Mouse (Mus musculus): ENCODE results near the gene Fam192a.

The Fam192a gene

DNA sequence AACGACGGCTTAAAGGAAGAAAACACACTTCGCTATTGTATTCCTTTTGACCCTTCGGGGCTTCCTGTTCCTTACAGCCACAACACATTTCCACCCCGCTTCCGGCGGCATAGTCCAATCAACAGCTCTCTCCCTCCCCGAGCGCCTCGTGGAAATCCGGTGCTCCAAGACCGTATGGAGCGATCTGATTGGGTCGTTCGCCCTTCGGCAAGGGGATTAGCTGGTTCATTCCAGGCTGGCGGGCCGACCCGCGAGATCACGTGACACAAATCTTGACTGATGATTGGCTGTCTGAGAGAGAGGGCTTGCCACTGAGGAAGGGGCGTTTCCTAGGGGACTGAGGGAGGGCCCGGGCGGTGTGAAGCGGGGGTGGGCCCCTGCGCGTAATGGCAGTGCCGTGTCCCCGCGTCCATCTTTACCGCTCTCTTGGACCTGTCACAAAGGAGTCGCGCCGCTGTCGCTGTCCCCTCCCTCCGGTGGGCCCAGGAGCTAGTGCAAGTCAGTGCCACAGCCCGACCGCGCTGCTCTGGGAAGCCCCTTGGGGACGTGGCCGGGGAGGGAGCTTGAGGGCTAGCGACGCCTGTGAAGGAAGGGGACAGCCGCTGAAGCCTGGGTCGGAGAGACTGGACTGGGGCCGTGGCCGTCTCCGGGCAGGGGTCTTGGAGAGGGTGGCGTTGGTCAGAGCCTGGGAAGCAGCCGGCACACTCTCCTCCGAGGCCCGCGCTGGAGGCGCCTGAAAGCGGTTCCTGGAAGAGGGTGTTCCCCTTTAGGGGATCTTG is at the start of gene Fam192a, which contains the start of gene Rspry1:
Gene Fam192a (minus strand): TSS at position 391 of the 779 bp plus-strand sequence.
Gene Rspry1 (plus strand): TSS at position 331 of the 779 bp plus-strand sequence.
- DNase-seq = peak; percentile 100

GRCm38 (mm10) chr8:94649496-94649895 is 47.7 kb upstream of the Fam192a start:
- no peak for DNase-seq

DNA sequence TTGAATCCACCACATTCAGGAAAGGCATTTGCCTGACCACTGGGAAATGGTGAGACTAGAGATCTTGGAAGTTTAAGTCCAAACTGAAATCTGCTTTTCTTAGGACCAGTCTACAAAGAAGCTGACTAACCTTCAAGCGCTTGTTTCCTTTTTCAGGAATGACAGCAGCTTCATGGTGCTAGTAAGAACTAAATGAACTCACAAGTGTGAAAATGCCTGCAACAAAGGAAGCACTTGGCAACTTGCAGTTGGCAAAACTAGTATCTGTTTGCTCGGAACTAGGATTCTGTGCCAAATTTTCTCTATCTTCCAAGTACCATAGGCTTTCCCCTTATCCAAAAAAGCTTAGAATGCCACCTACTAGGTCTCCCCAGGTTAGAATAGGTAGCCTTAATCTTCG is 44.4 kb upstream of the Fam192a start:
- no peak for DNase-seq

DNA sequence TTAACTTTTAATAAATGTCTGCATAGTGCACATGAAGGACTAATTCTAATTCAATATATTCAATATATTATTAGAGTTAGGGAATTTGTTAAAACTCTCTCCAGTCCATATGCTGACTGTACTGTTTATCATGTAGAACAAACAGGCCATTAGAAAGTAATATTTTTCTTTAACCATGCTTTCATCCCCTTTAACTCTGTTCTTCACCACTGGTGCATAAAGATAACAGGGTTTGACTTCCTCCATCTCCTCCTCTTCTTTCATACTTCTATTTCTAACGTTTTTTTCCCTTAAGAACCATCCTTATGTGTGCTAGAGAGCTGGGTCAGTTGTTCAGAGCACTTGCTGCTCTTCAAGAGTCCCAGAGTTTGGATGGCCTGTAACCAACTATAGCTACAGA is 43.4 kb upstream of the Fam192a start:
- DNase-seq = no peak

DNA sequence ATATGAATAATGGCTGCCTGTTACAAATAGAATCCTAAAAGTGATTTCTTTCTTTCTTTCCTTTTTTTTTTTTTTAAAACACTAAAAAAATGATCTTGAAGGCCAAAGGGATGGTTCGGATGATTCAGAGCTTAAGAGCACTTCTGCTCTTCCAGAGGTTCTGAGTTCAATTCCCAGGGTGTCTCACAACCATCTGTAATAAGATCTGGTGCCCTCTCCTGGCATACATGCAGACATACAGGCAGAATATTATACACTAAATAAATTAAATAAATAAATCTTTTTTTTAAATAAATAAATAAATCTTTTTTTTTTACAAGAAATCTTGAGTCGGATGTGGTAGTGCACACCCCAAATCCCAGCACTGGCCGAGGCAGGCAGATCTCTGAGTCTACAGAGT is 40.1 kb upstream of the Fam192a start:
- no peak for DNase-seq

DNA sequence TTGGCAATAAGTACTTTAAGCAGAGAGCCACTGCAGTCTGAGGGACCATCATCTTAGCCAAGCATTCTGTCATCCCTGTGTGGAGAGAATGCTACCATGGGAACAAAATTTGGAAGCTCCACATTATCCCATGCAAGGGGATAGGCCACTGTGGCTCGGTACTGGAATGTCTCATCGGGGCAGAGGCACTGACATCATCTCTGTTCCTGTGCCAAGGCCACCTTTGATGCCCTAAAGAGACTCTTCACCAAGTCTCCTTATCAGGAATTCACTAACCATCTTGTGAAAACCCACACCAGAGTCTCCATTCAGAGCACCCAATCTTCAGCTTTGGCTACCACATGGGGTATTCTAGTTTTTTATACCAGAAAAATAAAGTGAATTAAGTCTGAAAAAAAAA is 39.4 kb upstream of the Fam192a start:
- no peak for DNase-seq

DNA sequence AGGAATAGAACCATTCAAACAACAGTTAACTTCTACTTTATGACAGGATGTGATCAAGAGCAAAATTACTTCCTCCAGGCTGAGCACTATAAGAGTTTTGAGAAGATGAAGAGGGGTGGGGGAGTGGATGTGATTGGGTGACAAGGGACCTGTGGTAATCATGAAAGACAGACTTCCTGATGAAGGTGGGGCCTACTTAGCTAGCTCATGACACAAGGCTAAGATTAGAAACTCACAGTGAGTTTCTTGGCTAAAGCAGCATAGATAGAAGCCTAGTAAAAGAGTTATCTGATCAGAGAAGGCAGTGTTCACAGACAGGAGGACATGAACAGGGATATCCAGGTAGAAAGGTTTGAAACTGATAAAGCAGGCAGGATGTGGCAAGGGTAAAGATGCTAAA is 32.4 kb upstream of the Fam192a start:
- DNase-seq = no peak

DNA sequence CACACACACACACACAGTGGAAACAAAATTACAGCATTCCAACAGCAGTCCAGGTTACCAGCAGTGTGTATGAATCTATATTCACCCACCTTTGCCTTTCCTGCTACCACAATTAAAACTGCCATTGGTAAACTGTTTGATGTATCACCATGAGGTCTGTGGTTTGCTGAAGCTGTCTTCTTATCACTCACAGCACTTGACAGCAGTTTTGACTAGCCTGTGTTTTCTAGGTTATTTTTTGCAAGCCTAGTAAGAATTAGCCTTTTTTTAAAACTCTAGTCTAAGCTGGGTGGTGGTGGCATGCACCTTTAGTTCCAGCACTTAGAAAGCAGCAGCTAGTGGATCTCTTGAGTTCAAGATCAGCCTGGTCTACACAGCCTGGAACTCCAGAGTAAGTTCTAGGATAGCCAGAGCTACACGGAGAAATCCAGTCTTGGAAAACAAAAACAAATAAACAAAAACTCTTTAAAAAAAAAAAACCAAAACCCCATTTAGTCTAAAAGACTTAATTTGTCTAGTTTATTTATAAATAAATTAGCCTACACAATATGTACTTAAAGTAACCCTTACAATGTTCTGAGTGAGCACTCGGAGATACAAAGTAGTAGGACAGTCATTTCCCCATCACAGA is 31.9 kb upstream of the Fam192a start:
- DNase-seq = no peak

- no peak for DNase-seq
Observed at GRCm38 (mm10) chr8:94624885-94625284, 23.1 kb upstream of the Fam192a start.

DNA sequence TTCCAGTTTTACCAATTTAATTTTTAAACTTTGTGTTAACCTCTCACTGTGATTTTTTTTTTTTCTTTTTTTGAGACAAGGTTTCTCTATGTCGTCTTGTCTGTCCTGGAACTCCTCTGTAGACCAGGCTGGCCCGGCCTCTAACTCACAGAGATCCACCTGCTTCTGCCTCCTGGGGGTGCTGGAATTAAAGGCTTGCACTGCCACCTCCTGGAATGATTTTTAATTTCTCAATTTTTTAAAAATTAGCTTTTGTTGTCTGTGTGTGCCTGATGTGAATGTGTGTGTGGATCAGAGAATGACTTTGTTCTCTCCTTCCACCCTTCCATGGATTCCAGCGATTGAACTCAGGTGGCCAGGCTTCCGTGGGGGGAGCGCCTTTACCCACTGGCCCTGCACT is 5.3 kb upstream of the Fam192a start:
- DNase-seq = no peak

DNA sequence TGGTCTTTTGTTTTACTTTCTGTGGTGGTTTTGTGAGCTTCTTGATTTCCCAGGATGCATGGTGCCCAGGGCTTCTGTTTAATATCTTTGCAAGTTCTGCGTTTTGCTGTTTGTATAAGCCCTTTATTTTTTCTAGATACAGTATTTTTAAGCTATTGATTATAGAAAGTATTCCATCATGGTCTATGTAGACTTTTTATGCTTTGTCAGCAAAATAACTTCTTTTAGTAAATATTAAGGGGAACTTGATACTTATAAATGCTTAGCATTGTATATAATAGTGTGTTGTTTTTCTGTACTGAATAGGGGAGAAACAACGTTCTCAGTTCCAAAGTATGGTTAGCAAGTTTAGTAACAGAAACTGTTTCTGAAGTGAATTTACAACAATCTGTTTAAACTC is 2.2 kb upstream of the Fam192a start:
- DNase-seq = no peak

DNA sequence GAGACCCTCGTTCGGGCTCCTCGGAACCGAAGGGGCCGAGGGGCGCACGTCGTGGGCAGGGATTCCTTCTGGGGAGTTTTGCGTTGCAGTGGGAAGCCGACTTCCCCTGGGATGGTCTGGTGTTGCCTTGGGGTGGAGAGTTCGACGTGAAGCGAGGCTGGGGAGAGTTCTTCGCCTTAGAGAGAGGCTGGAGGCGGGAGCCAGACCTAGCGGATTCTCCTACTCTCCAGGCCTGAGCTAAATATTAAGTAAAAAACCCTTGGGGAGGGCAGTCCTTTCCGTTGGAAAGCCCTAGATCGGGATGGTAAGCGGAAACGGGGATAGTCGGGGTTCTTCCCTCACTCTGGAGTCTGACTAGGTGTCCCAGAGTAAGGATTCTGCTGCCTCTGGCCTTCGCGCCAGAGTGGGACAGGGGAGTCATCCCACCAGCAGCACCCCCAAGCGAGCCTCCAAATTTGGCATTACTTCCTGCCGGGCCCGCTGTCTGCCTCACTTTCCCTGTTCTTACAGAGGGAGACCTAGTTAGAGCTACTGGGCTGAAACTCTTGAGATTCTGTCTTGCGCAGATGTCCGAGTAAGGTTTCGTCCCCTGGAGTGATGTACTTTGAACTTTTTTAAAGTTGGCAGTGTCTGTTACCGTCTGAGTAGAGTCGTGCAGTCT is 804 bp upstream of the Fam192a start:
- peak; percentile 32 for DNase-seq

DNA sequence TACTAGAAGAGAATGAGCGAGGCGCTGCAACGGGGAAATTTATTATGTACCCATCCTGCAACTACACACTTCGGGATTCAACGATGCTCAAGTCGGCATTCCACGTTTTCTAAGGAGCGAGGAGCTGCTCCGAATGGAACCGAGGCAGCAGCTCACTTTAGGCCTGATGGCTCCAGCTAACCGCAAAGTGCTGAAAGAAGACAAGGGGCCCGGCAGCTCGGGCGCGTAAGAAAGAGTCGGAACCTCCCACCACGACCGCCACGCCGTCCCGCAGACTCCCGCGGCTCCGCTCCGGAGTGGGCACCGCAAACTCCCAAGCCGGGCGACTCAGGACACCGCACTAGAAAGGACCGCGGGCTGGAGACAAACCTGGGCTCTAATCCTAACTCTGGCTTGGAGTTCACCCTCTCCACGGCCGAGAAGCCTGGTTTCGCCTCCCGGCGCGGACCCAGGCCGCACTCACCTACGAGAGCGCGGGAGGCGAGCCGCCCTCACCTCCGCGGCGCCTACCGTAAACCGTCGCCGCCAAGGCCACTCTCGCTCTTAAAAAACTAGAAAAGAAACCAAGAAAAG is 677 bp downstream of the Fam192a start:
- DNase-seq = peak; percentile 28

- no peak for DNase-seq
Observed at GRCm38 (mm10) chr8:94600478-94600877, 1.3 kb downstream of the Fam192a start.

GRCm38 (mm10) chr8:94594211-94594610 is 7.6 kb downstream of the Fam192a start:
- no peak for DNase-seq

DNA sequence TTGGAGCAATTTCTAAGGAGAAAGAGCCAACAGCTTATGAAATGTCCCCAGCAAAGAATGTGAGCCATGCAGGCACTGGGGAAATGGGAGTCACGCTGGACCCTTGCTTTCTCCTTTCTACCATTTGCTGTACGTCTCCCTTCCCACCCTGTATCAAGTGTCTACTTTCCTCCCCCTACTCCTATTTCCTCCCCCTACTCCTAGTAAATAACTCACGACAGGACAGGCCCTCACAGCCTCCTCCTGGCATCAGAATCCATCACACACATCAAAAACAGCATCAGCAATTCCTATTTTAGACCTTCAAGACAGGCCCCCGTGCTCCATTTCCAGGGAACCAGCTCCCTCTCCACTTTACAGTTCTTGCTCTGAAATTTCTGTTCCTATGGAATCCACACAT is 10.1 kb downstream of the Fam192a start:
- no peak for DNase-seq

GRCm38 (mm10) chr8:94584238-94584817 is 17.5 kb downstream of the Fam192a start:
- peak; percentile 68 for DNase-seq

DNA sequence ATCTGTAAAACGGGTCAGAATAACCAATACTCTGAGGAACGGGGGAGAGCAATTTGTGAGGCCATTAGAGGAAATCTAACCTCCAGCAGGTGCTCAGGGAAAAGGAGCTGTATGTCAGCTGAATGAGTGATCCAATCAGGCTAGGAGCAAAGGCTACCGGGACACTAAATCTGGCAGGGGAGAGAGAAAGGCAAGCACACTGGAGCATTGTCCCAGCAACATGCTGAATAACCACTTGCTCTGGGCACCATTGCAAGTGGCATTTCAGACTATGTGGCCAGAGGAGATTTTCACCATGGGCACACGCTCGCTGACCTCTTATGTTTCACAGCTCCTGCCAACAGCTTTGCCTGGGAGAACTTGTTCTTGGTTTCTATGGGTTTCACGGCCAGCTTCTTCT is 19.2 kb downstream of the Fam192a start:
- DNase-seq = no peak

- no peak for DNase-seq
Observed at GRCm38 (mm10) chr8:94581820-94582483, 19.8 kb downstream of the Fam192a start.

DNA sequence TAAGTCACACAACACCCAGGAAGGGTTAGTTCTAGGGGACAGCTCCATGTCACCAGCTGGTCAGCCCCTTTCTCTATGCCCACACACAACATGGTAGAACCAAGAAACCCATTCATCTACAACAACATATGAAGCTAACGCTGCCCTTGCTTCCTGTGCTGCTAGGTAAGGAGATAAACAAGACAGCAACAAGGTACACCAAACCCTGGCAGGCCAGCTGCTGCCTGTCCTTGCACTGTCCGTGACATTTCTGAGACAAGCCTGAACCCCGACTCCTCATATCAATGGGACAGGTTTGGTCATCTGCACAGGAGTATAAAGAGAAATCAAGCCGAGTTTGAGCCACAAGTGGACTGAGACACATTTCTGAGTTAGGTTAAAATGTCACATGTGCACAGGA is 26.6 kb downstream of the Fam192a start:
- DNase-seq = no peak

DNA sequence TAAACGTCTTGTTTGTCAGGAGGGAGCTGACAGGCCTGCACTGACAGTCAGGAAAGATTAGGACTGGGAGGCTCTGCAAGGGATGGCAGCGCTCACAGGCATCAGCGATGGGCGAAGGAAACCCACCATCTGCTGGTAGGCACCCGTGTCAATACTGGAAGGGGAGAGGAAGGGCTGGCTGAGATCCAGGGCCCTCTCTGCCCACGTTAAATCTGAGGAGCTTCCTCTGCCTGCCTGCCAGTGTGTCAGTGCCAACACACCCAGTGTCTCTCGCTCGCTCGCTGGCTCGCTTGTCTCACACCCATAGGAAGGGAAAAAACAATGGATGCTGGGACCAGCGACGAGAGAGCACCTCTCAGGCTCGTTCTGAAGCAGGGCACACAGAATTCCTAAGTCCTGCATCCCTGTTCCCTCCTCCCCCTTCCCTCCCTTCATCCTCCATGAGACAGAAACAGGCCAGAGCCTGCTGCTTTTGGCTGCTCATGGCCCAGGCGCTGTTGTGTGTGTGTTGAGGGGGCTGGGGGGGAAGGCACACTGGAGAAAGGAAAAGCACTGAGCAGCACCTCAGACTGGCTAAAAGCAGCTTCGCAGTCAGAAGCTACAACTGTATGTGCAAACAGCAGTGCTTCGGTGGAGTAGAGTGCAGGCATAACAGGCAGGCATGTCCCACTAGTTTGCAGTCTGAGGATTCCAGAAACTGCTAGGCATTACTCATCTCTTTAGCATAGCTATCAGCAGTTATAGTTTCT is 27.5 kb downstream of the Fam192a start:
- no peak for DNase-seq

GRCm38 (mm10) chr8:94571896-94572295 is 29.9 kb downstream of the Fam192a start:
- no peak for DNase-seq
